Mouse (Mus musculus) myocyte (in vitro differentiated cells): ENCODE measurements around the gene Zfhx3. TPM values are rescaled to one million over a fixed set of nuclear protein-coding genes. Genes with fewer than 3 reads are reported as not detected.

Source experiments
- H3K27me3 ChIP-seq: one replicate; pipeline ENCODE4 v1.6.1; 2011; ENCODE audit not compliant: control insufficient read depth, insufficient read depth, insufficient read length
- H3K36me3 ChIP-seq: one replicate; pipeline ENCODE4 v1.6.1; 2011; ENCODE audit not compliant: control insufficient read depth, insufficient read depth
- H3K4me2 ChIP-seq: one replicate; pipeline ENCODE4 v1.6.1; 2011; ENCODE audit warnings: low read depth, control low read depth
- H3K4me3 ChIP-seq: one replicate; pipeline ENCODE4 v1.5.1; 2011; ENCODE audit warnings: mild to moderate bottlenecking, control low read depth, moderate library complexity
- H3K79me2 ChIP-seq: one replicate; pipeline ENCODE4 v1.6.1; 2011; ENCODE audit not compliant: control insufficient read depth, insufficient read depth
- H3ac ChIP-seq: one replicate; pipeline ENCODE4 v1.6.1; 2011; ENCODE audit not compliant: control insufficient read depth, insufficient read length
- CEBPB ChIP-seq: IDR thresholded peaks from 2 replicates; pipeline ENCODE4 v1.6.1; 2011; ENCODE audit warnings: mild to moderate bottlenecking, moderate library complexity; ENCODE audit not compliant: poor library complexity, insufficient read depth, severe bottlenecking
- E2F4 ChIP-seq: IDR thresholded peaks from one replicate; pipeline ENCODE4 v1.6.1; 2011; ENCODE audit warnings: mild to moderate bottlenecking, control low read depth, moderate library complexity; ENCODE audit not compliant: insufficient read depth
- MAX ChIP-seq: IDR thresholded peaks from one replicate; pipeline ENCODE4 v1.6.1; 2011; ENCODE audit warnings: low read depth, mild to moderate bottlenecking, control low read depth
- MYOD1 ChIP-seq, 3 experiments: IDR thresholded peaks; one replicate each; pipeline ENCODE4 v1.6.1; 2011; ENCODE audit warnings: control low read depth in 2 of 3, low read depth in 2 of 3, mild to moderate bottlenecking in 2 of 3, moderate library complexity in 1 of 3; ENCODE audit not compliant: insufficient read length in 2 of 3, control insufficient read depth in 1 of 3
- MYOG ChIP-seq, 3 experiments: IDR thresholded peaks; one replicate each; pipeline ENCODE4 v1.6.1; 2011; ENCODE audit warnings: control low read depth in 2 of 3, low read depth in 2 of 3, mild to moderate bottlenecking in 2 of 3; ENCODE audit not compliant: insufficient read length in 2 of 3, control insufficient read depth in 1 of 3, insufficient read depth in 1 of 3
- POLR2A ChIP-seq: IDR thresholded peaks from one replicate; pipeline ENCODE4 v1.6.1; 2011; ENCODE audit warnings: low read depth, mild to moderate bottlenecking, control low read depth, moderate library complexity; ENCODE audit not compliant: insufficient read length
- POLR2AphosphoS2 ChIP-seq: IDR thresholded peaks from one replicate; pipeline ENCODE4 v1.6.1; 2011; ENCODE audit warnings: low read depth, control low read depth; ENCODE audit not compliant: insufficient read length
- REST ChIP-seq: IDR thresholded peaks from one replicate; pipeline ENCODE4 v1.6.1; 2011; ENCODE audit warnings: mild to moderate bottlenecking, control low read depth, moderate library complexity; ENCODE audit not compliant: insufficient read depth, insufficient read length
- SRF ChIP-seq: IDR thresholded peaks from one replicate; pipeline ENCODE4 v1.6.1; 2011; ENCODE audit warnings: low read depth; ENCODE audit not compliant: control insufficient read depth, insufficient read length
- TCF12 ChIP-seq: IDR thresholded peaks from one replicate; pipeline ENCODE4 v1.6.1; 2011; ENCODE audit warnings: mild to moderate bottlenecking, control low read depth; ENCODE audit not compliant: poor library complexity, insufficient read depth, severe bottlenecking
- TCF3 ChIP-seq: IDR thresholded peaks from one replicate; pipeline ENCODE4 v1.6.1; 2011; ENCODE audit warnings: low read depth, control low read depth; ENCODE audit not compliant: insufficient read length
- USF1 ChIP-seq: IDR thresholded peaks from one replicate; pipeline ENCODE4 v1.6.1; 2011; ENCODE audit warnings: low read depth, mild to moderate bottlenecking, control low read depth, moderate library complexity
- polyA plus RNA-seq: library from polyadenylated mRNA; unstranded; fragments of >200 nt; fragmentation: generic; extraction: Trizol; gene quantifications from one replicate; pipeline ENCODE4 v1.2.1, GENCODE M21; 2012; ENCODE audit warnings: missing spikeins

The Zfhx3 gene
- polyA plus RNA-seq, 1 experiment: 3.0 TPM

DNA sequence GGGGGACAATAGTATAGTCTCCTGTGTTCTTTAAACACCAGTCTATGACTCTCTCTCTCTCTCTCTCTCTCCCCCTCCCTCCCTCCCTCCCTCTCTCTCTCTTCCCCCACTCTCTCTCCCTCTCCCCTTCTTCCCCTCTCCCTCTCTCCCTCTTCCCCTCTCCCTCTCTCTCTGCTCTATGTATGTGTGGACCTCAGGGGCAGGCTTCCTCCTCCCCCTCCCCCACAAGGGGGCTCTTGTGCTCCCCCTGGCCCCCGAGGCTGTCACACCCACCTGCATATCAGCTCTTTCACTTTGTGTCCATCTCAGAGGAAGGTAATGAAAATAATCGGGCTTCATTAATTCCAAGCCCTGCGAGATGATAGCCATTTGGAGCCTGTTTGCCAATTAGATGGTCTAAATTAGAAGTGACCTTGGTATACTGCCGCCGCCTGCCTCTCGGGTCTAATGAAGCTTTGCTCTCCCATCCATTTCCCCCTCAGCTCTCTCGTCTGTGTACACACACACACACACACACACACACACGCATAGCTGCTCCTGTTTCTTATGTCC lies 995.5 kb downstream of the Zfhx3 start:
- Histone ChIP-seq H3K4me3 (no peak overlapping the region), H3K4me2 (no peak overlapping the region), H3K27me3 (no peaks in the 10 kb centered on the region), H3K79me2 (no peaks in the 10 kb centered on the region), H3ac (no peak overlapping the region), H3K36me3 (peaks cover 9% of the 10 kb centered on the region)
- TF ChIP-seq SRF (no peak), POLR2AphosphoS2 (no peak), POLR2A (no peak), TCF12 (no peak), REST (no peak), MYOG (IDR thresholded peaks at IDR 0.05; ENCODE audit: control insufficient read depth in 1 of 3, insufficient read depth in 1 of 3, insufficient read length in 2 of 3, low read depth in 2 of 3) (no peak), E2F4 (no peak), MYOD1 (IDR thresholded peaks at IDR 0.05; ENCODE audit: control insufficient read depth in 1 of 3, insufficient read length in 2 of 3, low read depth in 2 of 3) (no peak), CEBPB (no peak), MAX (no peak), USF1 (no peak), TCF3 (no peak)

DNA sequence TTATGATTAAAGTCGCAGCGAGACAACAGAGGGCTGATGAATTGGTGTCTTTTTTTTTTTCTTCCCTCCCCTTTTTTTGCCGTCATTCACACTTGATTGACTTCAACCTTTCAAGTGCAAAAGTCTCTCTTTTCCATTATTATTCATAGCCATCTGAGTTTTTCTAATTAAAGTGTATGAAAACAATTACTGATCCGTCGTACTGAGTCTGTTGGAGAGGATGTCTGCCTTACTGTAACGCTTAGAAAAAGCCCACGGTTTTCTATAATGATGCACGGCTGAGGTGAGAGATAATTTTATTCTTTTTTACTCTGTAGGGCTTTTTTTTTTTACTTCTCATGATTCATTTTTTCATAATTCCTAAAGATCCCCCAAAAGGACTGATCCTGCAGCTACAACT lies 1000.2 kb downstream of the Zfhx3 start:
- no peak overlapping the region for H3K4me2 ChIP-seq
- peaks cover 12% of the 10 kb centered on the region for H3K36me3 ChIP-seq
- H3K4me3 ChIP-seq: no peak overlapping the region
- no peaks in the 10 kb centered on the region for H3K27me3 ChIP-seq
- TF ChIP-seq MYOG (IDR thresholded peaks at IDR 0.05; ENCODE audit: control insufficient read depth in 1 of 3, insufficient read depth in 1 of 3, insufficient read length in 2 of 3, low read depth in 2 of 3): no peak
- no peak for TF ChIP-seq SRF
- TF ChIP-seq MAX: no peak
- no peak for TF ChIP-seq CEBPB
- H3K79me2 ChIP-seq: no peaks in the 10 kb centered on the region
- H3ac ChIP-seq: no peak overlapping the region

- no peak overlapping the region for H3K4me3 ChIP-seq
- no peaks in the 10 kb centered on the region for H3K27me3 ChIP-seq
- TF ChIP-seq USF1 (no peak), TCF12 (peak; percentile 35), MYOG (IDR thresholded peaks at IDR 0.05; ENCODE audit: control insufficient read depth in 1 of 3, insufficient read depth in 1 of 3, insufficient read length in 2 of 3, low read depth in 2 of 3) (peak in 2 of 3 experiments; percentile 95 to 97), TCF3 (peak; percentile 84), MYOD1 (IDR thresholded peaks at IDR 0.05; ENCODE audit: control insufficient read depth in 1 of 3, insufficient read length in 2 of 3, low read depth in 2 of 3) (peak in 2 of 3 experiments; percentile 93 to 94)
- H3K79me2 ChIP-seq: no peaks in the 10 kb centered on the region
- no peak overlapping the region for H3K4me2 ChIP-seq
- peaks cover 16% of the 10 kb centered on the region for H3K36me3 ChIP-seq
- no peak overlapping the region for H3ac ChIP-seq
Observed at GRCm38 (mm10) chr8:108943132-108943531, 1000.7 kb downstream of the Zfhx3 start.

DNA sequence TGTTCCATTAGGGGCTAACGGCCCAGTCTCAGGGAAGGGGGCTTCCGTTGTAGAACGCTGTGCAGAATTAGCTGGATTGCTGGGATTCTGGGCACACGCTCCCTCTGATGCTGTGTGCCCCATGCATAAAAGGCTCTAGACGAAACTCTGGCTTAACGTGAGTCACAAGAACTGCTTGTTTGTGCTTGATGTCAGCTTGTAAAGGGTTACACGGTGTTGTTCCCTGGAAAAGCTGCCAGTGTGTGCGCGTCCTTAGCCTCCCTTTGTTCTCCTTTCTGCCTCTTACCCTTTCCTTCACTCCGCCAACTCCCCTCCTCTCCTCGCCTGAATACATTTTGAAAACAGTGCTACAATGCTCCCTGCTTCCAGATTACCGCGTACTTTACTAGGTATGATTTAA lies 1001.9 kb downstream of the Zfhx3 start:
- H3K4me3 ChIP-seq: no peak overlapping the region
- H3ac ChIP-seq: no peak overlapping the region
- no peaks in the 10 kb centered on the region for H3K27me3 ChIP-seq
- H3K79me2 ChIP-seq: no peaks in the 10 kb centered on the region
- H3K36me3 ChIP-seq: peaks cover 17% of the 10 kb centered on the region
- H3K4me2 ChIP-seq: no peak overlapping the region
- TF ChIP-seq MAX (no peak), E2F4 (no peak), POLR2AphosphoS2 (no peak), MYOG (IDR thresholded peaks at IDR 0.05; ENCODE audit: control insufficient read depth in 1 of 3, insufficient read depth in 1 of 3, insufficient read length in 2 of 3, low read depth in 2 of 3) (no peak), REST (no peak), SRF (no peak), POLR2A (no peak), CEBPB (no peak), TCF12 (no peak), USF1 (no peak), MYOD1 (IDR thresholded peaks at IDR 0.05; ENCODE audit: control insufficient read depth in 1 of 3, insufficient read length in 2 of 3, low read depth in 2 of 3) (no peak), TCF3 (no peak)

GRCm38 (mm10) chr8:108950311-108950710 lies 1007.9 kb downstream of the Zfhx3 start:
- Histone ChIP-seq H3K4me2 (no peak overlapping the region), H3K36me3 (peaks cover 32% of the 10 kb centered on the region), H3K4me3 (no peak overlapping the region), H3K79me2 (no peaks in the 10 kb centered on the region), H3K27me3 (no peaks in the 10 kb centered on the region), H3ac (no peak overlapping the region)
- no peak for TF ChIP-seq SRF
- TF ChIP-seq USF1: no peak
- no peak for TF ChIP-seq E2F4
- no peak for TF ChIP-seq TCF12
- no peak for TF ChIP-seq TCF3

- H3K36me3 ChIP-seq: peaks cover 26% of the 10 kb centered on the region
- no peak overlapping the region for H3ac ChIP-seq
- TF ChIP-seq MAX: no peak
- TF ChIP-seq POLR2AphosphoS2: no peak
- no peak for TF ChIP-seq REST
- no peak for TF ChIP-seq MYOG (IDR thresholded peaks at IDR 0.05; ENCODE audit: control insufficient read depth in 1 of 3, insufficient read depth in 1 of 3, insufficient read length in 2 of 3, low read depth in 2 of 3)
- no peak for TF ChIP-seq TCF12
- TF ChIP-seq POLR2A: no peak
- TF ChIP-seq CEBPB: no peak
- TF ChIP-seq USF1: no peak
- H3K4me3 ChIP-seq: no peak overlapping the region
- no peak overlapping the region for H3K4me2 ChIP-seq
- H3K27me3 ChIP-seq: no peaks in the 10 kb centered on the region
- H3K79me2 ChIP-seq: no peaks in the 10 kb centered on the region
Observed at GRCm38 (mm10) chr8:108951560-108951959, 1009.1 kb downstream of the Zfhx3 start.
